Comparison of ENCODE assay signal across 25 mouse cellular contexts in genomic region chr19:45242017-45242347, GRCm38 (mm10). TPM values are rescaled to one million over a fixed set of nuclear protein-coding genes. Genes with fewer than 3 reads are reported as not detected.
DNase-seq lines count a peak whose midpoint lies in the region; ATAC-seq and TF ChIP-seq lines count a peak whose summit lies in the region.
"Had no signal": no experiment of that assay in that cellular context is flagged by ENCODE, and none has a peak within 500 bp of the region (broad histone marks: within the 10 kb centered on the region; RNA-seq: fewer than 3 reads in every experiment).

No protein-coding gene starts in this region.

- ATAC-seq in midbrain, embryonic 11.5 days (ENCODE audit: low FRiP score) = no peak
- no peak for ATAC-seq in midbrain, embryonic 13.5 days

- DNase-seq in gastrocnemius, adult 2 months = no peak
- DNase-seq in gastrocnemius, adult 8-10 months (ENCODE audit: low spot score in 2 of 2) = no peak
- DNase-seq in midbrain, embryonic 11.5 days (ENCODE audit: low spot score, missing footprints) = peak; percentile 92
- peak; percentile 48 for DNase-seq in neural tube, embryonic 10.5 days (ENCODE audit: extremely low spot score, low spot score)
- no peak for DNase-seq in layer of hippocampus, adult 18-20 months (ENCODE audit: low spot score in 2 of 2)
- DNase-seq in spleen, adult 18-20 months = no peak
- DNase-seq: adrenal gland, adult 2 months; cerebellum, adult 11 months; heart, postnatal 14 days; liver, embryonic 13.5 days; lung, adult 2 months; lung, postnatal 14 days; right cerebral cortex, adult 18-20 months; right cerebral cortex, postnatal 4 days; thymus, postnatal 25 days had no signal

- H3K4me3 ChIP-seq in gastrocnemius, adult 2 months = peak overlapping the region; percentile 34; the same call in 1 of the 2 replicates
- no peak overlapping the region for H3K4me3 ChIP-seq in midbrain, embryonic 11.5 days (ENCODE audit: low read depth, low read length)
- H3K4me3 ChIP-seq in midbrain, embryonic 13.5 days (replicated peaks) = no peak overlapping the region
- H3K4me3 ChIP-seq: layer of hippocampus, adult 2 months; liver, embryonic 13.5 days; stomach, embryonic 15.5 days had no signal

- intact Hi-C loops in gastrocnemius, adult 2 months (cut with DNase I) = no loop called here

- H3K4me1 ChIP-seq in midbrain, embryonic 11.5 days (ENCODE audit: control insufficient read depth, insufficient read depth, low read length) = no peaks in the 10 kb centered on the region
- no peaks in the 10 kb centered on the region for H3K4me1 ChIP-seq in midbrain, embryonic 13.5 days (replicated peaks)

- TF ChIP-seq CTCF in gastrocnemius, adult 2 months (IDR thresholded peaks at IDR 0.05) = no peak

- H3K36me3 ChIP-seq in midbrain, embryonic 11.5 days (ENCODE audit: control insufficient read depth, insufficient read depth, low read length) = no peaks in the 10 kb centered on the region
- no peaks in the 10 kb centered on the region for H3K36me3 ChIP-seq in midbrain, embryonic 13.5 days
- H3K36me3 ChIP-seq: heart, embryonic 12.5 days; liver, embryonic 13.5 days; stomach, embryonic 15.5 days had no signal

- H3K27me3 ChIP-seq in midbrain, embryonic 11.5 days (ENCODE audit: control insufficient read depth, insufficient read depth, low read length) = peaks cover 90% of the 10 kb centered on the region
- peaks cover 99% of the 10 kb centered on the region for H3K27me3 ChIP-seq in midbrain, embryonic 13.5 days

- no peak overlapping the region for H3K9ac ChIP-seq in midbrain, embryonic 11.5 days (ENCODE audit: low read length)
- H3K9ac ChIP-seq in midbrain, embryonic 13.5 days (replicated peaks) = no peak overlapping the region
- H3K9ac ChIP-seq: heart, embryonic 12.5 days; liver, embryonic 13.5 days; stomach, embryonic 15.5 days had no signal

- H3K9me3 ChIP-seq in midbrain, embryonic 11.5 days (ENCODE audit: control insufficient read depth, low read length) = no peaks in the 10 kb centered on the region
- H3K9me3 ChIP-seq in midbrain, embryonic 13.5 days = no peaks in the 10 kb centered on the region
- H3K9me3 ChIP-seq: heart, embryonic 12.5 days; liver, embryonic 13.5 days; stomach, embryonic 15.5 days had no signal

- 2% methylated on average over 4 of the region's 4 CpGs for WGBS in midbrain, embryonic 11.5 days
- WGBS in midbrain, embryonic 13.5 days = 1% methylated on average over 4 of the region's 4 CpGs

- H3K27ac ChIP-seq in gastrocnemius, adult 2 months = peak overlapping the region; percentile 59
- H3K27ac ChIP-seq in midbrain, embryonic 11.5 days (ENCODE audit: low read depth, low read length) = no peak overlapping the region
- no peak overlapping the region for H3K27ac ChIP-seq in midbrain, embryonic 13.5 days
- H3K27ac ChIP-seq: hindbrain, embryonic 14.5 days; layer of hippocampus, adult 2 months; liver, embryonic 13.5 days; stomach, embryonic 15.5 days had no signal

- no peak overlapping the region for H3K4me2 ChIP-seq in midbrain, embryonic 11.5 days
- H3K4me2 ChIP-seq in midbrain, embryonic 13.5 days (replicated peaks) = no peak overlapping the region
- H3K4me2 ChIP-seq: liver, embryonic 13.5 days; stomach, embryonic 15.5 days had no signal

RNA-seq across cellular contexts. Expression of gene Lbx1, which starts 6.4 kb away (rescaled TPM):
- total RNA-seq in gastrocnemius, adult 2 months (2021) = 10 to 100 TPM; 46.0 to 66.8 TPM
- 10 to 100 TPM; 59.4 to 70.9 (median 64.3) TPM for total RNA-seq in gastrocnemius, adult 8-10 months (2022)
- not detected in 2 replicates for polyA plus RNA-seq in midbrain, embryonic 11.5 days (2014; fragmentation: Nextera tagmentation; extraction: Ambion mirVana)
- 0.13 TPM in 2 replicates for polyA plus RNA-seq in midbrain, embryonic 13.5 days (2015; fragmentation: Nextera tagmentation; extraction: Ambion mirVana)
- not detected for total RNA-seq in layer of hippocampus, adult 18-20 months (2021)
- total RNA-seq: heart, postnatal 14 days; layer of hippocampus, adult 2 months; layer of hippocampus, postnatal 25 days; MEL; monocyte, adult 5-6 weeks had no signal
- polyA plus RNA-seq: adrenal gland, adult 2 months; forebrain, embryonic 11.5 days; heart, embryonic 12.5 days; intestine, embryonic 14.5 days; liver, embryonic 13.5 days; stomach, embryonic 15.5 days had no signal

Comparison
In these comparisons a context has a peak if more than half of its experiments do, and no peak if none do; other contexts are left out.
1. DNase-seq: peak in midbrain, embryonic 11.5 days (single experiment) and neural tube, embryonic 10.5 days (single experiment); none in gastrocnemius, adult 2 months (single experiment), gastrocnemius, adult 8-10 months (0 of 2), layer of hippocampus, adult 18-20 months (0 of 2) and spleen, adult 18-20 months (0 of 2).
2. RNA of gene Lbx1, which starts 6.4 kb away (total RNA-seq): 46.0 to 66.8 TPM in gastrocnemius, adult 2 months and 59.4 to 70.9 TPM in gastrocnemius, adult 8-10 months; not detected in layer of hippocampus, adult 18-20 months; every median in the first group is over 10 times any median in the second.